Mouse (Mus musculus) E14TG2a.4 (cell line): ENCODE data around the gene Olfr649.

Experiments used
- CTCF ChIP-seq: conservative IDR thresholded peaks from 2 replicates; pipeline ENCODE4 v1.5.1; 2014; ENCODE audit warnings: low read length
- NANOG ChIP-seq: IDR thresholded peaks from 2 replicates; pipeline ENCODE4 v1.6.1; 2014; ENCODE audit warnings: borderline replicate concordance, low read length, mixed read lengths

DNA sequence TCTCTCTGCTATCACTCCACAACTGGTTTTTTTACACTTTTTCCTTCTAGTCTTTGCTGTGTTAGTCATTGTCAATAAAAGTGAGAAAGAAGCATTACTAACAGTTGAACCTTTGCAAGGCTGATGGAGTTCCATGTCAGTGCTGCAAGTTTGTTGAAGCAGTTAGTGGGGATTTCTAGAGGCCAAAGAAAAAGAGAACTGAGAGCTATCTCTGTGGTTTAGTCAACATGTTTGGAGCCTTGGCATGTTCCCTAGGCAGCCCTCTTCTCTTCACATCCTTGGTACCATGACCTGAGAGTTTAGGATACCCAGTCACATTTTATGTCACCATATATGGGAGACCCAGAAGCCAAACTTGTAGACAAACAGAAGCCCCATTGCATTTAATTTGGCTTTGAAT lies 45.1 kb upstream of the Olfr649 start:
- no peak for TF ChIP-seq CTCF
- TF ChIP-seq NANOG, result no peak
